Mouse (Mus musculus): Measurements from ENCODE around the gene Il23a.

- TF ChIP-seq CTCF (conservative IDR thresholded peaks at IDR 0.05; ENCODE audit: low read length) (no peak), NANOG (IDR thresholded peaks at IDR 0.05; ENCODE audit: borderline replicate concordance, low read length) (no peak)
These were observed 34.9 kb downstream of the Il23a start for GRCm38 (mm10) chr10:128263393-128264310.

Measured in E14TG2a.4 (cell line).